Mouse (Mus musculus): Measurements from ENCODE around the gene Gm10770.
"Not testable (repeated sequence)": the region's sequence is repeated elsewhere in the genome, so short reads cannot be mapped to it uniquely, and the experiment has no call there.

Gm10770 gene

GRCm38 (mm10) chr2:150179579-150179978 lies at the start of gene Gm10770:
Gene Gm10770 (minus strand): TSS chr2:150179679.
- DNase-seq (ENCODE audit: extremely low read depth, low read depth), result not testable (repeated sequence)

GRCm38 (mm10) chr2:150223263-150223662 lies 43.8 kb upstream of the Gm10770 start:
- not testable (repeated sequence) for DNase-seq (ENCODE audit: extremely low read depth, low read depth)

DNA sequence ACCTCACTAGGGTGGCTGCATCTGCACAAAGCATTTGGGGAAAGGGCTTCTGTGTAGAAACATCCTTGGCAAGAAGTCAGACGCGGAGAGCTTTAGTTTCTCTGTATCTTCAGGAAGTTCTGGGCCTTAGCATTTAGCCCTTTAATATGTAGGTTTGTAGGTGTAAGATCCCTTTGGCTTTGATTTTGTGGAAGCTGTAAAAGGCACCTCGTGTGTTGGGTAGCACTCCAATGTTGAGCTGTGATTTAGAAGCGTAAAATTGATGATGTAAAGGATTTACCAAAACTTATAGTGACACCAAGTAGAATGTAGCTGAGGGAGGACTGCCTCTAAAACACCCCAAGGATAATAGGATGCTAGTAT lies 38.9 kb upstream of the Gm10770 start:
- not testable (repeated sequence) for DNase-seq (ENCODE audit: extremely low read depth, low read depth)

DNA sequence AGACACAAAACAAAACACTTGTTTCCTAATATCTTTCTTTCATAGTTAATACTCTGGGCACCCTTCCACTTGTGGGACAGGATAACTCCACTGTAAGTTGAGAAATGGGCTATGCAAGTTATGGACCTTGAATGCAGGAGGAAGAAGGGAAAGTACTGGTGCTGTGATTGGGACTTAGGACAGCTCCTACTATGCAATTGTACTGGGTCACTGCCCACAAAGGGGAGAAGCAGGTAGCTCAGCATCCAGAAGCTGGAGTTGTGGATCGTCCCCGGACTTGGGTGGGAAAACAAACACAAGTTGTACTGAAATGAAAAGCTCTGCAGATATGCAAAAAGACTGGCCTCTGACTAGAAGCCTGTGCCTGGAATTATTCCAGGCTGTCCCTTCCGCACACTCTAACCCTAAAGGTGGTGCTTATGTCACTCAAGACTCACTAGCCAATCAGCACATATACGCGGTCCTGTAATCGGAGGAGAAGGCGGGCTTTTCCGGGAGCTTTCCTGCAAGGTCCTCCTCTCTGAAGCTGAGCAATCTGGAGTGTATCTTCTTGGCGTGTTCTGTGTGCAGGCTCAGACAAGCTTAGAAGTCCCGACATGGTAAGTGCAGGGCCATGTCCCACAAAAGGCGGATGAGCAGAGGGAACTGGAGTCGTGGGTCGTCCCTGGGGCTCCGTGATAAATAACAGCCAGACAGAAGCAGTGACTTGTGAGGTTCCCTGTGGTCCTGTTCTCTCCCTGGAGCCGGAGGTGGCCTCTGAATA lies 38.3 kb upstream of the Gm10770 start, which contains the start of gene Zfp937:
Gene Zfp937 (plus strand): TSS at position 474 of the 763 bp plus-strand sequence.
- not testable (repeated sequence) for DNase-seq (ENCODE audit: extremely low read depth, low read depth)

DNA sequence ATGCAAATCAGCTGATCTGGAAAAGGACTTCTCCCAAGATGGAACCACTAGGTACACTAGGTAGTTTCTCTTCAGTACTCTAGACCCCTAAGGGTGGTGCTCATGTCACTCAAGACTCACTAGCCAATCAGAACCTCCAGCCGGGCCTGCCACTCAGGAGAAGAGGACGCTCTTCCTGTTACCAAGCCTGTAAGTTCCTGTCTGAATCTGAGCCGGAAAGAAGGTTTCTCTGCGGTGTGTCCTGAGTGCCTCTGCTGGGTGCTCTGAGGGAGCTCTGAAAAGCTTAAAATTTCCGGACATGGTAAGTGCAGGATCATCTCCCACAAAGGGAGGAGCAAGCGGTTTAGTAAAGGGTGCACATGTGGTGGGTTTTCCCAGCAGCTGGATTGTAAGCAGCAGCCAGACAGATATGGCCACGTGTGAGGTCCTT lies 2.1 kb upstream of the Gm10770 start, which contains the start of gene Gm14139:
Gene Gm14139 (plus strand): TSS at position 186 of the 430 bp plus-strand sequence.
- not testable (repeated sequence) for DNase-seq (ENCODE audit: extremely low read depth, low read depth)

DNA sequence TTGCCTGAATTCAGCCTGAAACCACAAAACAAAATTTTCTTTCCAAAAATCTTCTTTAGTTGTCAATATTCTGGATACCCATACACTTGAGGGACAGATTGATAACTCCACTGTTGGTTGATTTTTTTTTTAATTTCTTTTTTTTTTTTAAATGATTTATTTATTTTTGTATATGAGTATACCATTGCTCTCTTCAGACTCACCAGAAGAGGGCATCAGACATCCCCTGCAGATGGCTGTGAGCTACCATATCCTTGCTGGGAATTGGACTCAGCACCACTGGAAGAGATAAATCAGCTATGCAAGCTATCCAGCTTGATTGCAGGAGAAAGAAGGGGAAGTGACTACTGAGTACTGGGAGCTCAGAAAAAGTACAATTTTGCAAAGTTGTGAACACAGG lies 1.6 kb upstream of the Gm10770 start:
- DNase-seq (ENCODE audit: extremely low read depth, low read depth), result not testable (repeated sequence)

GRCm38 (mm10) chr2:150173833-150174232 lies 5.6 kb downstream of the Gm10770 start:
- no peak for DNase-seq (ENCODE audit: extremely low read depth, low read depth)

DNA sequence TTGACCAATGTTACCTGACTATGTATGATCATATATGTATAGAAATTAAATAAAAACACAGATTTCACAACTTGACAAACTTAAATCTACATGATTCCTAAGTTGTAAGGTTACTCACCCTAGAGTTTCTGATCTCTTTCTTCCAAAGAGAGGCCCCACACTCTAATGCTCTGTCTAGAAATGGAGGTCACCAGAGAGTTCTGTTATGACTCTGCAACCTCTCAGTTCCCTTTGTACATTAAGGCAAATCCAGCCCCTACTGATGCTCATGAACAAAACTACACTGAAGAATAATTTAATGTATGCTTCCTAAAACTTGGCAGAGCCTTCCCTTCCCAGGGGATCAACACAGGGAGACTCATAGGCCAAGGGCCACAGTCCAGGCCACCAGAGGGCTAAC lies 12.8 kb downstream of the Gm10770 start:
- no peak for DNase-seq (ENCODE audit: extremely low read depth, low read depth)

- DNase-seq (ENCODE audit: extremely low read depth, low read depth), result peak; percentile 96
Observed at GRCm38 (mm10) chr2:150136435-150136897, 43.0 kb downstream of the Gm10770 start, which contains the start of gene Zfp120. Gene Zfp120 (minus strand): TSS chr2:150136708.

- DNase-seq (ENCODE audit: extremely low read depth, low read depth), result no peak
Observed at GRCm38 (mm10) chr2:150132773-150133172, 46.7 kb downstream of the Gm10770 start.

DNA sequence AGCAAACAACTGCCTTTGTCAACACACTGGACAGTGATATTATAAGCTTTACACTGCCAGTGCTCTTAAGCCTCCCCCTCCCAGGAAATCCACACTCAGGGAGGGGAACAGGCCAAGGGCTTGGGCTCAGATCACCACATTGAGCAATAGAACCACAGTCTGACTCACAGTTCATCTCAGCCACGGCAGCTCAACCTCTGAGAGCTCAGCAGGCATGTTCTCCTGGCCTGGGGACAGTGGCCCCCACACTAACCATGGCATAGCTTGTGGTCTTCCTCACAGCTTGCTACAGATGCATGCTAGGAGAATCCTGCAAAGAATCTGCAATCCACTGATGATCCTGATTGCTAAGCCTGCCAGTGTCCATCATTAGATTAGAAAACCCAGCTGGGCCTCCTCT lies 47.5 kb downstream of the Gm10770 start:
- not testable (repeated sequence) for DNase-seq (ENCODE audit: extremely low read depth, low read depth)

All from MEL-GATA-1-ER (cell line).